Mouse (Mus musculus) stomach, embryonic 16.5 days (tissue): ENCODE results near the gene Glp2r. TPM values are rescaled to one million over a fixed set of nuclear protein-coding genes. Genes with fewer than 3 reads are reported as not detected.

Experiments
- ATAC-seq: fragments of 200-750 bp; cut with Nextera tagmentation; 2 replicates; pipeline ENCODE4 v1.8.0; 2017; ENCODE audit warnings: moderate number of reproducible peaks, moderate TSS enrichment; ENCODE audit not compliant: insufficient read depth, low FRiP score
- H3K27ac ChIP-seq: fragments of 300-500 bp; sonication (generic); 2 replicates; pipeline ENCODE4 v1.5.1; 2014; ENCODE audit warnings: low read length
- H3K27me3 ChIP-seq: fragments of 300-500 bp; sonication (generic); 2 replicates; pipeline ENCODE4 v1.6.1; 2014; ENCODE audit warnings: low read length, control low read depth, mixed read lengths; ENCODE audit not compliant: control insufficient read depth, insufficient read depth
- H3K36me3 ChIP-seq: fragments of 300-500 bp; sonication (generic); 2 replicates; pipeline ENCODE4 v1.6.1; 2014; ENCODE audit warnings: low read length; ENCODE audit not compliant: control insufficient read depth, insufficient read depth
- H3K4me1 ChIP-seq: fragments of 300-500 bp; sonication (generic); 2 replicates; pipeline ENCODE4 v1.6.1; 2014; ENCODE audit warnings: low read length, control low read depth, mixed read lengths; ENCODE audit not compliant: control insufficient read depth, insufficient read depth
- H3K4me2 ChIP-seq: fragments of 300-500 bp; sonication (generic); 2 replicates; pipeline ENCODE4 v1.6.1; 2014; ENCODE audit warnings: low read depth, low read length, mixed read lengths
- H3K4me3 ChIP-seq: fragments of 300-500 bp; sonication (generic); replicated peaks from 2 replicates; pipeline ENCODE4 v1.5.1; 2014; ENCODE audit warnings: mild to moderate bottlenecking, low read length
- H3K9ac ChIP-seq: fragments of 300-500 bp; sonication (generic); 2 replicates; pipeline ENCODE4 v1.6.1; 2014; ENCODE audit warnings: low read length
- H3K9me3 ChIP-seq: fragments of 300-500 bp; sonication (generic); replicated peaks from 2 replicates; pipeline ENCODE4 v1.6.1; 2016; ENCODE audit warnings: low read length, control low read depth; ENCODE audit not compliant: control insufficient read depth
- WGBS: fragments of 180-500 bp; shearing (Covaris S2); extraction: QIAGEN DNeasy Blood & Tissue Kit; methylation state at CpG from one replicate; pipeline ENCODE4 v1.1.7; 2014; 5-methylcytosine and 5-hydroxymethylcytosine counted together
- polyA plus RNA-seq: library from polyadenylated mRNA; unstranded; fragments of >200 nt; fragmentation: Nextera tagmentation; extraction: Ambion mirVana; gene quantifications from 2 replicates; pipeline ENCODE4 v1.2.1, GENCODE M21; 2015

The Glp2r gene
- polyA plus RNA-seq, 1 experiment from 2014 or later, result 0.93 TPM

DNA sequence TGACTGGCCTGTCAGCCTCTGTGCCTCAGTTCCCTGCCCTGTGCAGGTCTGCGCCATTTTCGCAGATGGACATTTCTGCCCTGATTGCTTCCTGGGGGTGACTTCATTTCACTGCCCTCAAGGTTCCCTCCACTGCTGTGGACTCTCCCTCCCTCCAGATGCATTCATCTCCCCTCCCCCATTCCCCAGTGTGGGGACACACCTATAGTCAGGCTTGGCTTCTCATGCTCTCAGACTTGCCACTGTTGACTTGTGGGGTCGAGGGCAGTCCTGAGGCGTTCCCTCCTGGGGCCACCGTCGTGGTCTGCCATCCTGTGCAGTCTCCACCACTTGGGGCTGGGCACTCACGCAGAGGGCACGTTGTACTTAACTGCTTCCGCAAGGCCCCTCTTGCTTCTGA is 114.1 kb downstream of the Glp2r start:
- no peak for ATAC-seq

GRCm38 (mm10) chr11:67656366-67656765 is 114.6 kb downstream of the Glp2r start:
- Histone ChIP-seq H3K36me3 (no peaks in the 10 kb centered on the region), H3K4me3 (no peak overlapping the region), H3K4me1 (peaks cover 7% of the 10 kb centered on the region; the same call in 1 of the 2 replicates), H3K9ac (no peak overlapping the region), H3K9me3 (no peaks in the 10 kb centered on the region), H3K27me3 (no peaks in the 10 kb centered on the region), H3K4me2 (no peak overlapping the region), H3K27ac (no peak overlapping the region)
- ATAC-seq, result no peak
- WGBS, result 76% methylated on average over 7 of the region's 7 CpGs

More for the DNA sequence above, 114.1 kb downstream of the Glp2r start:
- Histone ChIP-seq H3K9ac (no peak overlapping the region), H3K4me3 (no peak overlapping the region), H3K4me1 (peaks cover 7% of the 10 kb centered on the region; the same call in 1 of the 2 replicates), H3K27ac (no peak overlapping the region), H3K9me3 (no peaks in the 10 kb centered on the region), H3K4me2 (no peak overlapping the region), H3K27me3 (no peaks in the 10 kb centered on the region), H3K36me3 (no peaks in the 10 kb centered on the region)
- 76% methylated on average over 9 of the region's 9 CpGs for WGBS

GRCm38 (mm10) chr11:67655236-67655959 is 115.6 kb downstream of the Glp2r start:
- Histone ChIP-seq H3K36me3 (no peaks in the 10 kb centered on the region), H3K27ac (no peak overlapping the region), H3K9ac (no peak overlapping the region), H3K27me3 (no peaks in the 10 kb centered on the region), H3K4me1 (peaks cover 7% of the 10 kb centered on the region; the same call in 1 of the 2 replicates), H3K9me3 (no peaks in the 10 kb centered on the region), H3K4me3 (no peak overlapping the region), H3K4me2 (no peak overlapping the region)
- ATAC-seq, result no peak
- 70% methylated on average over 17 of the region's 17 CpGs for WGBS

GRCm38 (mm10) chr11:67654514-67654913 is 116.4 kb downstream of the Glp2r start:
- no peaks in the 10 kb centered on the region for H3K36me3 ChIP-seq
- H3K4me2 ChIP-seq, result no peak overlapping the region
- no peak overlapping the region for H3K27ac ChIP-seq
- no peak overlapping the region for H3K9ac ChIP-seq
- no peaks in the 10 kb centered on the region for H3K27me3 ChIP-seq
- H3K4me3 ChIP-seq, result no peak overlapping the region
- WGBS, result 88% methylated on average over 4 of the region's 4 CpGs
- H3K4me1 ChIP-seq, result peaks cover 7% of the 10 kb centered on the region; the same call in 1 of the 2 replicates
- no peak for ATAC-seq
- no peaks in the 10 kb centered on the region for H3K9me3 ChIP-seq

DNA sequence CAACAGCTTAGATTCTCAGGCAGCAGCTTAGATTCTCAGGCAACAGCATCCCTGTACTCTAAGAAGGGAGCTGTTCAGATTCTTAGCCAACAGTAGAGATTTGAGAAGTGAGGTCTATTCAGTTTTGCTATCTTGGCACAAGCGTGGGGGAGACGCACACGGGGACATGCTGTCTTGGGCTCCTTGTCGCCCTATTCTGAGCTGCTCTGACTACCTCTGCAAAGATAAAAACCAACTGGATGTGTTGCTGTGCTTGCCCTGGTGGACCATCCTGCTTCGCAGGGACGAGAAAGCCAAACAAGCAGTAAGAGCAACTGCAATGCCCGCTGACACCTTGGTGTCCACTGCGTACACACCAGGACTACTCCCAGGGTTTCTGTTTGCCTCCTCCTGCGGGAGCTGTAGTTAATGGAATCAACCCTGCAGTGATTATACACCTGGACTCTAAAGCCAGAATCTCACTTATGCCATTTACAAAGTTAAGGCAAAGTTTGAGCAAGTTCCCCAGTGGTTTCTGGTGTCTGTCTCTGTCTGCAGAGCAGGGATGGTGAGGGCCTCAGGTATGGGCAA is 117.3 kb downstream of the Glp2r start:
- H3K4me2 ChIP-seq, result no peak overlapping the region
- H3K9ac ChIP-seq, result no peak overlapping the region
- 79% methylated on average over 9 of the region's 9 CpGs for WGBS
- H3K36me3 ChIP-seq, result no peaks in the 10 kb centered on the region
- no peak for ATAC-seq
- H3K4me1 ChIP-seq, result peaks cover 7% of the 10 kb centered on the region; the same call in 1 of the 2 replicates
- no peak overlapping the region for H3K27ac ChIP-seq
- no peak overlapping the region for H3K4me3 ChIP-seq
- H3K9me3 ChIP-seq, result no peaks in the 10 kb centered on the region
- H3K27me3 ChIP-seq, result no peaks in the 10 kb centered on the region

- ATAC-seq, result no peak
- WGBS, result 41% methylated on average over 6 of the region's 6 CpGs
- H3K4me2 ChIP-seq, result no peak overlapping the region
- peak overlapping the region; percentile 16; the same call in 1 of the 2 replicates for H3K9ac ChIP-seq
- H3K4me1 ChIP-seq, result peaks cover 7% of the 10 kb centered on the region; the same call in 1 of the 2 replicates
- H3K36me3 ChIP-seq, result no peaks in the 10 kb centered on the region
- H3K9me3 ChIP-seq, result no peaks in the 10 kb centered on the region
- no peak overlapping the region for H3K4me3 ChIP-seq
- no peak overlapping the region for H3K27ac ChIP-seq
- no peaks in the 10 kb centered on the region for H3K27me3 ChIP-seq
Observed at GRCm38 (mm10) chr11:67652893-67653255, 118.1 kb downstream of the Glp2r start.

DNA sequence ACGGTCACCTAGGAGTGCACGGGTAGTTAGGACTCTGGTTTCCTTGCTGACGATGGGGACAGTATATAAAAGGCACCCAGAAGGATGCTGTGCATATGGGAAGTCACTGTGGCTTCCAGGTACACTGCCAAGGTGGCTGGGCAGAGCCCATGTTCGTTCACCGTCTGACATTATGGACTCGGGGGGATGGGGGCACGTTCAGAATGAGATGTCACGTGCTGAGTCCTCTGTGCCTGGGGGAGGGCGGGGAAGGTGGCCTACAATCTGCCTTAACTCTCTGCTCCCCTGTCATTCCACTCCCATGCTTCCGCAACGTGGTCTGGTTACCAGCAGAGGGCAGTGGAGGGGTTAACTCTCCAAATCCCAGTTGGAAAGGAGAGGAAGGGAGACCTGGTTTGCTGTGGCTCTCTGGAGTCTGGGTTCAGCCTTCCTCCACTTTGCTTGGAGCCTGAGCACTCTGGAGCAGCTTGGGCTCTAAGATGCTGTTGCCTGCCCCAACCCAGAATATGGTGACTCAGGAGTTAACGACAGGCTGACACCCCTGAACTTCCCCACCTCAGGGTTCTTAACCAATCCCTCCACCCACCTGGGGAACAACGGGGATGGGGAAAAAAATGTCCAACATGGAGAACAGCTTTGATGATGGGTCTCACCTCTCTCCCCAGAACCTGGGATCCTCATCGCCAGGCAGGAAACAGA is 118.6 kb downstream of the Glp2r start:
- 19% methylated on average over 14 of the region's 14 CpGs for WGBS
- ATAC-seq, result no peak
- Histone ChIP-seq H3K36me3 (no peaks in the 10 kb centered on the region), H3K27ac (no peak overlapping the region), H3K4me2 (no peak overlapping the region), H3K4me3 (no peak overlapping the region), H3K4me1 (peaks cover 7% of the 10 kb centered on the region; the same call in 1 of the 2 replicates), H3K27me3 (no peaks in the 10 kb centered on the region), H3K9me3 (no peaks in the 10 kb centered on the region), H3K9ac (no peak overlapping the region)

- H3K4me2 ChIP-seq, result no peak overlapping the region
- H3K36me3 ChIP-seq, result no peaks in the 10 kb centered on the region
- no peak overlapping the region for H3K9ac ChIP-seq
- no peak overlapping the region for H3K4me3 ChIP-seq
- no peaks in the 10 kb centered on the region for H3K27me3 ChIP-seq
- no peak overlapping the region for H3K27ac ChIP-seq
- no peaks in the 10 kb centered on the region for H3K9me3 ChIP-seq
- ATAC-seq, result no peak
- 72% methylated on average over 6 of the region's 6 CpGs for WGBS
- H3K4me1 ChIP-seq, result peaks cover 7% of the 10 kb centered on the region; the same call in 1 of the 2 replicates
Observed at GRCm38 (mm10) chr11:67651731-67652130, 119.2 kb downstream of the Glp2r start.
